Mouse (Mus musculus) myocyte (in vitro differentiated cells): ENCODE measurements at regions not wholly inside any gene's neighbourhood (a gene's known extent, or its start where the extent isn't known, plus 50 kb on each side); places are given as distances from the start of the nearest gene placed in this dataset.

ENCODE experiments used
- H3K27me3 ChIP-seq: one replicate; pipeline ENCODE4 v1.6.1; 2011; ENCODE audit not compliant: control insufficient read depth, insufficient read depth, insufficient read length
- H3K36me3 ChIP-seq: one replicate; pipeline ENCODE4 v1.6.1; 2011; ENCODE audit not compliant: control insufficient read depth, insufficient read depth
- H3K4me2 ChIP-seq: one replicate; pipeline ENCODE4 v1.6.1; 2011; ENCODE audit warnings: low read depth, control low read depth
- H3K4me3 ChIP-seq: one replicate; pipeline ENCODE4 v1.5.1; 2011; ENCODE audit warnings: mild to moderate bottlenecking, control low read depth, moderate library complexity
- H3K79me2 ChIP-seq: one replicate; pipeline ENCODE4 v1.6.1; 2011; ENCODE audit not compliant: control insufficient read depth, insufficient read depth
- H3ac ChIP-seq: one replicate; pipeline ENCODE4 v1.6.1; 2011; ENCODE audit not compliant: control insufficient read depth, insufficient read length
- CEBPB ChIP-seq: IDR thresholded peaks from 2 replicates; pipeline ENCODE4 v1.6.1; 2011; ENCODE audit warnings: mild to moderate bottlenecking, moderate library complexity; ENCODE audit not compliant: poor library complexity, insufficient read depth, severe bottlenecking
- E2F4 ChIP-seq: IDR thresholded peaks from one replicate; pipeline ENCODE4 v1.6.1; 2011; ENCODE audit warnings: mild to moderate bottlenecking, control low read depth, moderate library complexity; ENCODE audit not compliant: insufficient read depth
- MAX ChIP-seq: IDR thresholded peaks from one replicate; pipeline ENCODE4 v1.6.1; 2011; ENCODE audit warnings: low read depth, mild to moderate bottlenecking, control low read depth
- MYOD1 ChIP-seq, 3 experiments: IDR thresholded peaks; one replicate each; pipeline ENCODE4 v1.6.1; 2011; ENCODE audit warnings: control low read depth in 2 of 3, low read depth in 2 of 3, mild to moderate bottlenecking in 2 of 3, moderate library complexity in 1 of 3; ENCODE audit not compliant: insufficient read length in 2 of 3, control insufficient read depth in 1 of 3
- MYOG ChIP-seq, 3 experiments: IDR thresholded peaks; one replicate each; pipeline ENCODE4 v1.6.1; 2011; ENCODE audit warnings: control low read depth in 2 of 3, low read depth in 2 of 3, mild to moderate bottlenecking in 2 of 3; ENCODE audit not compliant: insufficient read length in 2 of 3, control insufficient read depth in 1 of 3, insufficient read depth in 1 of 3
- POLR2A ChIP-seq: IDR thresholded peaks from one replicate; pipeline ENCODE4 v1.6.1; 2011; ENCODE audit warnings: low read depth, mild to moderate bottlenecking, control low read depth, moderate library complexity; ENCODE audit not compliant: insufficient read length
- POLR2AphosphoS2 ChIP-seq: IDR thresholded peaks from one replicate; pipeline ENCODE4 v1.6.1; 2011; ENCODE audit warnings: low read depth, control low read depth; ENCODE audit not compliant: insufficient read length
- REST ChIP-seq: IDR thresholded peaks from one replicate; pipeline ENCODE4 v1.6.1; 2011; ENCODE audit warnings: mild to moderate bottlenecking, control low read depth, moderate library complexity; ENCODE audit not compliant: insufficient read depth, insufficient read length
- SRF ChIP-seq: IDR thresholded peaks from one replicate; pipeline ENCODE4 v1.6.1; 2011; ENCODE audit warnings: low read depth; ENCODE audit not compliant: control insufficient read depth, insufficient read length
- TCF12 ChIP-seq: IDR thresholded peaks from one replicate; pipeline ENCODE4 v1.6.1; 2011; ENCODE audit warnings: mild to moderate bottlenecking, control low read depth; ENCODE audit not compliant: poor library complexity, insufficient read depth, severe bottlenecking
- TCF3 ChIP-seq: IDR thresholded peaks from one replicate; pipeline ENCODE4 v1.6.1; 2011; ENCODE audit warnings: low read depth, control low read depth; ENCODE audit not compliant: insufficient read length
- USF1 ChIP-seq: IDR thresholded peaks from one replicate; pipeline ENCODE4 v1.6.1; 2011; ENCODE audit warnings: low read depth, mild to moderate bottlenecking, control low read depth, moderate library complexity

DNA sequence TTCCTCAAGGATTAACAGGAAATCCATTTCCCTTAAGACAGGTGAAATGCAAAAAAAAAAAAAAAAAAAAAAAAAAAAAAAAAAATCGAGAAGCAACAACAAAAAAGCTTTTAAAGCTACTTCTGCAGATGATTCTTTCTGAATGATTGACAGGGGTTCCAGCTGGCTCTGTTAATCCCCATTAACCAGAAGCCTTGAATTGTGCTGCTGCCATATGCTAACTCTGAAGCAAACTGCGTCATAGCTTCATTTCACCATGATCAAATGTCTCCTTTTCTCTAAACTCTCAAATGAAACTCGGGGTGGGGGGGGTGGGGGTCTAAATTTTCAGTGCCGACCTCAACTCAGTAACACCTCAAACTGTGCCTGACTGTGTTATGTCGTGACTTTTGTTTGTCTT is 80.7 kb downstream of the Npy5r start:
- Histone ChIP-seq H3K4me2 (no peak overlapping the region), H3K36me3 (no peaks in the 10 kb centered on the region), H3K4me3 (no peak overlapping the region), H3ac (no peak overlapping the region), H3K79me2 (no peaks in the 10 kb centered on the region), H3K27me3 (no peaks in the 10 kb centered on the region)
- TF ChIP-seq USF1 (no peak), SRF (no peak), CEBPB (no peak), POLR2AphosphoS2 (no peak), REST (no peak), MYOG (IDR thresholded peaks at IDR 0.05; ENCODE audit: control insufficient read depth in 1 of 3, insufficient read depth in 1 of 3, insufficient read length in 2 of 3, low read depth in 2 of 3) (no peak), POLR2A (no peak), E2F4 (no peak), MYOD1 (IDR thresholded peaks at IDR 0.05; ENCODE audit: control insufficient read depth in 1 of 3, insufficient read length in 2 of 3, low read depth in 2 of 3) (no peak)

DNA sequence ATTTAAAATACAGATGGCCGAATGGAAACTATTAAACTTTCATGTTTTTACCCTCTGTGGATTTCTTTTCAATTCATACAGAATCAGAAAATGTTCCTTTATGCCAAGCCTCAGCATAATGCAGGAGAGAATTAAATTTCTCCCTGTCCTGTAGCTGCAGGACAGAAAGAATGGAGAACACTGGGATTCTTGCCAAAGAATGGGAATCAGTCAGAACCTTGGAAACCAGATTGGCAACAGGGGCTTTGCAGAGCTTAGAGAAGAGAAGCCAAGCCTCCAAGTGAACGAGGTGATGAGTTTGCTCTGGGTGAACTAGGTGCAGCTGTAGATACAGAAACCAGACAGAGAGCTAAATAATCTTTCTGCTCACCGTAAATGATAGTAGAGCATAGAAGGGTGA is 64.6 kb downstream of the Npy5r start:
- no peaks in the 10 kb centered on the region for H3K36me3 ChIP-seq
- no peak overlapping the region for H3ac ChIP-seq
- TF ChIP-seq CEBPB (no peak), POLR2A (no peak), TCF12 (no peak), MYOG (IDR thresholded peaks at IDR 0.05; ENCODE audit: control insufficient read depth in 1 of 3, insufficient read depth in 1 of 3, insufficient read length in 2 of 3, low read depth in 2 of 3) (no peak), MAX (no peak), SRF (no peak), POLR2AphosphoS2 (no peak), TCF3 (no peak)
- no peaks in the 10 kb centered on the region for H3K79me2 ChIP-seq
- H3K4me3 ChIP-seq = no peak overlapping the region
- H3K4me2 ChIP-seq = no peak overlapping the region
- H3K27me3 ChIP-seq = no peaks in the 10 kb centered on the region

DNA sequence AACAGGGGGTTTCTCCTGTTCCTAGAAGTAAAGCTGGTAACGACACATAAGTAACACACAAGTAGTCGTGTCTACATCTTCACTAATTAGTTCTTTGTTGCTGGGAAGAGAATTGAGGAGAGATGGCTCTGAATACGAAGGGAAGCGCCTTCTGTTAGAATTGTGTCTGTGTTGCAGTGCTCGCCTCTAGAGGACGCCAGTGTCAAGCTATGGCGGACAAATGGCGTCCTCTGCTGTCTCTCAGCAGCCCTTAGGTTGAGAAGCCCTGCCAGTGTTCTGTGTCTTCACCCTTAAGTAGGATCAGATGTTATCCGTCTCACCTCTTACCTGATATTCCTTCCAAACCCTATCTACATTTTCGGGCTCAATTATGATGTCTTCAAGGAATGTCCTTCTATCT is 64.1 kb downstream of the Npy5r start:
- no peaks in the 10 kb centered on the region for H3K27me3 ChIP-seq
- H3K4me2 ChIP-seq = no peak overlapping the region
- no peak for TF ChIP-seq MYOG (IDR thresholded peaks at IDR 0.05; ENCODE audit: control insufficient read depth in 1 of 3, insufficient read depth in 1 of 3, insufficient read length in 2 of 3, low read depth in 2 of 3)
- TF ChIP-seq POLR2AphosphoS2 = no peak
- no peak for TF ChIP-seq MAX
- no peak for TF ChIP-seq TCF12
- no peak for TF ChIP-seq USF1
- no peak for TF ChIP-seq CEBPB
- TF ChIP-seq E2F4 = no peak
- TF ChIP-seq REST = no peak
- no peak for TF ChIP-seq MYOD1 (IDR thresholded peaks at IDR 0.05; ENCODE audit: control insufficient read depth in 1 of 3, insufficient read length in 2 of 3, low read depth in 2 of 3)
- no peak for TF ChIP-seq SRF
- TF ChIP-seq TCF3 = no peak
- no peak for TF ChIP-seq POLR2A
- no peaks in the 10 kb centered on the region for H3K79me2 ChIP-seq
- H3K36me3 ChIP-seq = no peaks in the 10 kb centered on the region
- H3K4me3 ChIP-seq = no peak overlapping the region
- no peak overlapping the region for H3ac ChIP-seq
